Mouse (Mus musculus) ovary, postnatal 14 days (tissue): Measurements from ENCODE around the gene Adamts17.

ENCODE experiments used
- DNase-seq: peaks from one replicate; pipeline ENCODE4 v3.0.0; 2022; ENCODE audit warnings: low spot score

Gene Adamts17

DNA sequence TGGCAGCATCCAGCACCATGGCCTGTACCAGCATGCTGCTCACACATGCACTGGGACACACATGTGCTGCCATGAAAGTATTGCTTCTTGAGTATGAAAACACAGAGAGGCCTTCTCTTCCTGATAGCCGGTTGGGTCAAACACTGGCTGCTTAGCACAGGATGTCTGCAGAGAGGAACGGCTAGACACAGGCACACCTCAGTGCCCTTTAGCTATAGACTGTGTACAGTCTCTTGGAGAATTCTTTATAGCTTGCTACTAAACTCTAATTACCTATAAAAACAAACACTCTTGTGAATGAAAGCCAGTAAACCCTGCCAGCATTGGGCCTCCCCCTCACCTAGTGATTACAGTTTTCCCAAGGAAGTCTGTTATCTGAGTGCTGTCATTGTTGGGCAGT, 131.4 kb downstream of the Adamts17 start:
- DNase-seq, result no peak

DNA sequence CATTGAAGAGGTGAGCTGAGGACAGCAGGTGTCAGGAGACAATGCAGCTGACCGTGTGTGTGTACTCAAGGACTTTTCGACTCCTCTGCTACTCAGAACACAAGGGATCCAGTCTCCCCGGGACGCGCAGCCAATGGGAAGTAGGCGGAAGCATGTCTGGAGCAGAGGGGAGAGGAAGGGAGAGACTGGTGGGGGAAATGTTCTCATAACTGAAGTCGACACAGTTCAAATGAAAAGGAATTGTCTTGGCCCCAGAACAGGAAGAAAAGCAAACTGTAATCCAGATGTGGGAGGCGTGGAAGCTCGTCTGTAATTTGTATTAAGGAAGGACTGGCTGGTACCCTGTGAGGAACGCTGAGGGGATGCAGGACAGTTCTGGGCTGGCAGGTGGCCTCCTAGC, 135.3 kb downstream of the Adamts17 start:
- no peak for DNase-seq

DNA sequence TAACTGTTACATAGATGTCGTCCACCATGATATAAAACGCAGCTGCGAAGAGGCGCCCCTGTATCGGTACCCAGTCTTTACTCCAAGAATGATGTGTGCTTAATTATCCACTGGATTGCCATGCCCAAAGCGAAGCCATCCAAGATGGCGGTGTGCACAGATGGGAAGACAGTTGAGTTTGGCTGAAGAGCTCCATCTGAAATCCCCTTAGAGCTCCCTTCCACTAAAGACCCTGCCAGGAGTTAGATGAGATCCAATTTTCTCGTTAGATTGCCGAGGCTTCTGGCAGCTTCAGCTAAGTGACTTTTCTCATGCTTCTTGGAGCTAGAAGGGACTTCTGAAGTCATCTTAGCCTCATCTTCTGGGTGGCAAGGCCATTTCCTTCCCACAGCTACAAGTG, 136.8 kb downstream of the Adamts17 start:
- DNase-seq, result no peak

DNA sequence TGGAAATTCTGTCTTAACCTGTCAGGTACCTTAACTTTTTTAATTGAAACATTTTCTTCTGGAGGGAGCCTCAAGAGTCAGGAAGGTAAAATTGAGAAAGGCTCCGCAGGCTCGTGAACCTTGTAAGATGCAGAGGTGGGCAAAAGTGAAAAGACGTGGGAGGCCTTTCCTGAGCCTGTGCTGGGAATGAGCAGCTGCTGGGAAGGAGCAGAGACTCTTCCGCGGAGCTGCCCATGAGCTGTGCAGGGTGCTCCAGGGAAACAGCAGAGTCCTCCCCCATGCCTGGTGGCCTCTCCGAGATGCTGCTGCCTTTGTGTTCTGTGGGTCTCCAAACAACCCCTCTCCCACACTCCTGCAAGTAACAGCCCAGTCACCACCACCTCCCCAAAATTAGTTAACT, 142.1 kb downstream of the Adamts17 start:
- DNase-seq, result no peak

DNA sequence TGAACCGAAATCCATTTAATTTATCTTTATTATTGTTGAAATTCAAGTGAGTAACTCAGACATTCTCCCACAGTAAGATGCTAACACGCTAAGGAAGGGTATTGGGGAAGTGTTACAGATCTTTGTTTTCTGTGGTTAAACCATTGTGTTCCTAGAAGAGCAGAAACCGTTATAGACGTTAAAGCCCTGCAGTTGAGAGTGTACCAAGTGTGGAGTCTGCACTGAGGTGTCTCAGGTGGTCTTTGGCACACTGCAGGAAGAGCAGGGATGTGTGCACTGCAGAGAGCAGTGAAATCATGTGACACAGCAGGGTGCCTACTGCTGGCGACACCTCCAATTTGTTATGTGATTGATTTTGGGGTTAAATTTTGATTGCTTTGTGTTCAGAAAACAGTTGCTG, 142.5 kb downstream of the Adamts17 start:
- no peak for DNase-seq

DNA sequence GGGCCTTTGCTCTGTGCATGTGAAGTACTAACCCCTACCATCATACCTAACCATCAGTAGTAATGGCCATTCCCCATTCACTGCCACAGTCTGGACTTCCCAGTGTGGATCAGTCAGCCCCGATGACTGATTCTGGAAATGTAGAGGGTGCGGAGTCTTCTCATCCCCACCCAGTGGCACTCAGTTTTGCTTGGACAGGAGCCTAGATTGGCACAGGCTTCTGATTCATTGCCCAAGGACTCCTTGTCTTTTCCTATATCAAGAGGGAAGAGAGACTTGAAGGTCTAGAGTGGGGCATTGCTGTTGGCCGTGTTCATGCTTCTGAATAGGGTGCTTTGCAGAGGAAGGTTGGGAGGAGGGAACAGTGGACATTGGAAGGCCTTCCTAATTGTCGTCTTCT, 148.1 kb downstream of the Adamts17 start:
- no peak for DNase-seq

DNA sequence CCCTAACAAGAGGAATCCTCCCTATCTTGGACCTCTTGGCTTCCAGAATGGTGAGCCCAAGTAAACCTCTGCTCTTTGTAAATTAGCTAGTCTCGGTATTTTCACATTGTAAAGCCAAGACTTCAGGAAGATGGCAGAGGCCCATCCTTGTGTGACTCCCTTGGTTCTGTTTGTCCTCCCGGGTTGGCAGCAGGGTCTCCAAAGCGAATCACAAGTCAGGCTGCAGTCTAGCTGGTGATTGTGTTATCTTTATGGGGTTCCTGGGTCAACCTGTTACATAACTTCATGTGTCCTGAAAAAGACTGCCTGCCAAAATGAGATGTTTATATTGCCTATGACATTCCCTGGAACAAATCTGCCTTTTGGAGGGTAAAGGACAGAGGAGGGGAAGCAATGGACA, 148.9 kb downstream of the Adamts17 start:
- no peak for DNase-seq

DNA sequence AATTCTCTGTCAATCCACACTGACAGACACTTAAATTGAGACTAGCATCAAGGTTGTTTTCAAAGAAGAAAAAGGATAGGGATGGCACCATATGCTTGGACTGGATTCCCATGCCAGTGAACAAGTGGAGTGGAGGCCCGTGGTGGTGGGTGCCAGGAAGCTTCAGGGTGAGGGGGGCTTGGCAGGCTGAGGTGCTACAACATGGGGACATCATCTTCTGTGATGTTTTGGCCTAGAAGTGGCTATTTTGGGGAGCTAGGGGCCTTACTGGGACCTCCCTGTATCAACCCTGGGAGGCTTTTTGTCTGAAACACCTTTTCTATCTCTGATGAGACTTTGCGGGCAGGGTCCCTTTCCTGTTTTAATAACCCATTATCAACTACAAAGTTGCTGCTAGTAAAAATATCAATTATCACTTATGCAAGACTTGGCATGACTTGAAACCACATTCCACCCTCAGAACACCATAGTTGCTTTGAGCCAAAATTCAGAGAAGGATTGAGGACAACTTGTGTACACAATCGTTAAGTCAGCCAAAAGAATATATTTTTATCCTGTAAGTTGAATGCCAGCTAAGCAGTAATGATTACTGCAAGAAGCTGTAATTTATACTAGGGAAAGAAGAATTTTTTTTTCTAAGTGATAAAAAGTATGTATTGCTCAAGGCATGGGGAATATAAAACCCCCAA, 150.0 kb downstream of the Adamts17 start:
- DNase-seq, result no peak

DNA sequence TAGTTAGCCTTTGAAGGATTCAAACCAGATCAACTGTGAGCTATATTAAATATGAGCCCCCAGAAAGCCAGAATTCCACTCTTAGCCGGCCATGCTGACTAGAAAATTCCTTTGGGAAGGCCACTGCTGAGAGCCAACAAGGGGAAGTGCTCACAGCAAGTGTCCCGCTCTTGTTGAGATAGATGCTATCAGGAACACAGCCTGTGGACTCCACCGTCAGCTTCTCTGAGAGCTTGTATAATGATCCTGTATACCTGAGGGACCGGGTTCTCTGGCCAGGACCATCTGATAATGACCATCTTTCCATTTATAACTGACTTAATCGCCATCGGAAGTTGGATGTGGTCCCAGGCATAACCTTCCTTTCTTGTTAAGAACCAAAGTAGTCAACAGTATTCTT, 159.3 kb downstream of the Adamts17 start:
- no peak for DNase-seq

DNA sequence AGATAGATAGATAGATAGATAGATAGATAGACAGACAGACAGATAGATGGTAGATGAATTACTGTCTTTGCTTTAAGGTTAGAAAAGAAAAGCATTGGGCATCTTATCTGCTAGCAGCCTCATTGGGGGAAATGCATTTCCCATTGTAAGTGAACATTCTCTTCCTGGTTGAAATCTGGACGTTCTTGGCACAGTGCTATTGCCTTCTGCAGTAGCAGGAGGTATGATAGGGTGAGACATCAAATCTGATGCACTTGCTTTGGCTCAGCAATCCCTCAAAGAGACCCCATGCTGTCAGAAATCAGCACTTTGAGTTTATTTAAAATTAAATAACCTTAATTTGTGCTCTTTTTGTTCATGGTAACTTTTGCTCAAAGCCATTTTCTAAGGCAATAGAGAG, 164.1 kb downstream of the Adamts17 start:
- DNase-seq, result no peak

DNA sequence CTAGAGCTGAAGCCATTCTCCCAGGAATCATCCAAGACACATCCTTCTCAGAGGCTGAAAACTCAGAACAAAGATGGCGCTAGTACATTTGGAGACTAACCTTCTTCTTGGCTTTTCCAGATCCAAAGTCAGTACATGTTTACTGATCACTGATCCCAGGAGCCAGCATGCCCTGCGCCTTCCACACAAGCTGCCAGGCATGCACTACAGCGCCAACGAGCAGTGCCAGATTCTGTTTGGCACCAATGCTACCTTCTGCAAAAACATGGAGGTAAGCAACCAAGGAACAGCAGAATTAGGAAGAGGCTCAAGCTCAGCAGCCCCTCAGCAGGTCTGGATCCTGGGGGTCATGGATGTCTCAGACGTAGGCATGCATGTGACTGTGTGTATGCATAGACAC, 164.7 kb downstream of the Adamts17 start:
- no peak for DNase-seq

DNA sequence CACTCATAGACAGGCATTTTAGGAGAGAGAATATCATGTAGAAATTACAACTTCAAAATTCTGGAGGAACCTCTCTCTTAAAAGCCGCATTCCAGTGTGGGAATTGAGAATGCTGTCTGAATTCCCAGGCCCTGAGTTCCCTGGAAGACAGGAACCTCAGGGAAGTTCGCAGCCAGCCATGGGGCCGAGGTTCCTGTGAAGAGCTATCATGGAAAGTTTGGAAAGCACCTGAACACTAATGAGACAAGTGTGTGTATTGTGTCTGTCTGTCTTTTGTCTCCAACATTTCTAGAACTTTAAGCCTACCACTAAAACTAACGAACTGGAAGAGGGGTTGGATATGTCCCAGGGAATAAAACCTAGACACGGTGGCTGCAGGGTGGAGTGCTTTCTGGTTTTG, 170.3 kb downstream of the Adamts17 start:
- no peak for DNase-seq

DNA sequence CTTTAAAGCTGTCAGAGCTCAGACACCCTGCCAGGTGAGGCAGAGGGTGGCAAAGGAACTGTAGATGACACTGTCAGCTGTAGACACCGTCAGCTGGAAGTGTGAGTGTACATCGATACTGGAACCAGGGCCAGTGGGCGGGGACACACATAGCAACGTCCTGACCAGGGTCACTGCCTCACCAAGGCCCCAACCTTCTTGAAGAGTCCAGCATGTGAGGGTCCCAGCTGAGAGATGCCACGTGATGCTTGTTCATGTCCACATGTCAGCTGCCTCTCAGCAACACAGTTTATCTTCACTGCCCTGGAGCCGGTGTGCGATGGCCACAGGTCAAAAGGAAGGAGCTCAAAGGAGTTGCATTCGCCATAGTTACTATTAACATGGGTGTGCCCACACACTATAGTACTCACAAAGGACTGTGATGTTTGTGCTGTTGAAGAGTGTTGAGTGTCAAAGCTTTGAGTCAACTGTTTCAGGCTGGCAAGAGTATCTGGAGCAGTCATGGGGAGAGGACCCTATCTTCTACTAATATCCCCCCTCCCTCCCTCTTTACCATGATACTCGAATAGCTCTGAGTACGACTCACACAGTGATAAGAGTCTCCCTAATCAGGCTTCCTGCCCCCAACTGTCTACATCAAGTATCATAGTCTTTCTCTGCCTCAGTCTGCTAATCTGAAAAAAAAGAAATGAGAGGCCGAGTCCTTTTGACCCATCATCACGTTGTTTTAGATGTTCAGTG, 172.6 kb downstream of the Adamts17 start:
- DNase-seq, result no peak

DNA sequence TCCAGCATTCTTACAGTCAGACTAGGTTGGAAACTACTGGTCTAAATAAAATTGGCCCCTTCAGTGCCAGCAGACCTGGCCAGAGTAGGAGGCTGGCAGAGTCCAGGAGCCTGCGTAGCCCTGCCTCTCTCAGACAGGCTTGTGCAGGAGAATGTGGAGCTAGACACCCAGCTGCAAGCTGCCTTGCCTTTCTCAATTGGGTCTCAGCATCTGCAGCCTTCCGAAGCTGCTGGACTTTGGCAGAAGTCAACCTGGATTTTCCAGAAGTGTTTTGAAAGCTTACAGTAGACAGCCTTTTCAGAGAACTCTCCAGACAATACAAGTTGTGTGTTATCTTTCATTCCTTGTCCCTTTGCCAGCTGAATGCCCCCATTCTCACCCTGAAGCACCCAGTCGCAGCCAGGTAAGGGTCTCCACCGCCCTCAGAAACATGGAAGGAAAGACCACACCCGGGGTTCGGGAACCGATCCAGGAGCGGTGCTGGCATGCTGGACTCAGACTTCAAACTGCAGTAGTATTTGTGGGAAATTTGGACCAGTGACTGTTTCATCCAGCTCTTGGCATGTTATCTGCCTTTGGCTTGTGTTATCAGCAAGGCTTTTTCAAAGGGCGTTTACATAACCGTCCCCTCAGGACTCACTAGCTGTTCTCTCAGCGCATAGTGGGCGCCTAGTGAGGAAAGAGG, 173.8 kb downstream of the Adamts17 start:
- DNase-seq, result peak; percentile 18

DNA sequence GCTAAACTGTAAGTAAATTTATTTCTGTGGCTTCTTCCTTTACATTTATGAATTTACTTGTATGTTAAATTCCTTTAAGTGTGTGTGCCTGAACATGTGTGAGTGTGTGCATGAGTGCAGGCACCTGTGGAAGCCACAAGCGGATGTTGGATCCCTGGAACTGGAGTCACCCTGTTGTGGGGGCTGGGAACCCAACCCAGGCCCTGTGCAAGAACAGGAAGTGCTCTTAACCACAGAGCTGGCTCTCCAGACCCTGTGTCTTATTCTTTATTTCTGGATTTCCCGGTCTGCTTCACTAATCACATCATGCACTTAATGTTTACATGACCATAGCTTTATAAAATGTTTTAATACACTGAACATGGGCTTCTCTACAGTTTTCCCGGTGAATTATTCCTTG, 180.4 kb downstream of the Adamts17 start:
- DNase-seq, result no peak

DNA sequence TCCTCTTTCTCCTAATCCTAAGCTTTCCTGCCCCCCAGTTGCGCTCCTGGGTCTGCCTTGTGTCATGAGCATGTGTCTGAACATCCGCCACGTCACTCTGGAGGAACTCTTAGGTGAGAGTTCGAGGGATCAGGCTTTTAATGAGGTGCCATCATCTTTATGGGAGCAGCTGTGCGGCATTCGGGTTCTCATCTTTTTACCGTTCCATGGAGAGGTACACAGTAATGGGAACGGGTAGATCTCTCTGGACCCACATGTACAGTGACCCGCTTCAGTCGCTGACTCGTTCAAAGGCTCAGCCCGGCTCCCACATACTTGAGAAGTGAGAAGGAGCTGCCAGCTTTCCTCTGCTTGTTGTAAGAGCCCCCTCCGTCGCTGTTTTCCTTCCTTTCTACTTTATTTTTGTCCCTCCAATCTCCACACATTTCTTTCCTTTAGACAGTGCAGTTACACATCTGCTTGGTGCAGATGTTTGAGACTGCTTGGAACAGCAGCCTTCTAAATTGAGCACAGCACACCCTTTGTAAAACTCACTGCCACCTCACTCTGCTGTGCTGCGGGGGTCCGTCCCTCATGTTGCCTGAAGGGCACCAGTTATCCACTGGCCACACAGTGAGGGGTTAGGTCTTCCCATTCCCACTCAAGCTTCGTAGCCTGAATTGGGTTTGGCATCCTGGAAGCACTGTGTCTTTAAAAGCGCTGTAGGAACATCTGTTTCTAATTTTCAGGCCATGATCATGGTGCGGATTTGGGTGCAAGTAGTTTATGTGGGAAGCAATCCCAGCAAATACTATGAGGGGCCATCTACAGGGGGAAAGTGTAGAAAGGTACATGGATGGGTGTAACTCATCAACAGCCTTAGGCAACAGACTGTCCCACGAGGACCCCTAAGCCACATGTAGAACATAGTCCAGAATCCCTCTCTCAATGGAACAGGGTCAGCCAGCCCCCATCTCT, 186.9 kb downstream of the Adamts17 start:
- no peak for DNase-seq

DNA sequence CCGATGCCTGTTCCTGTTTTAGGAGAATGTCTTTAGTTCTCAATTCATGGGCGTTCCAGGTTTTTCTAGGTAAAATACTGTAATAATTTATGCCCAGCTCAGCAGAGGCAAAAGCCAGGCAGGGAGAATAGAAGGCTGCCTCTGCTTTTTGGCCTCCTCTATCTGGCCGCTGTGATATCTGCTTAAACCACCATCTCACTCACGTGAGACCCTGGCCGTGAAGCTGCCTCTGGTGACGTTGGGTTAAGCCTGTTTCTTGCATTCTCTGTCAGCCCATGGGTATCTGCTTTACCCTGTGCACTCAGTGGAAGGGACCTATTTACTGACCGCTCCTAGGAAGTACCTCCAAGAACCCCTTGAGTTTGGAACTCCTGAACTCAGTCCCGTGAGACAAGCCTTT, 187.7 kb downstream of the Adamts17 start:
- DNase-seq, result no peak

DNA sequence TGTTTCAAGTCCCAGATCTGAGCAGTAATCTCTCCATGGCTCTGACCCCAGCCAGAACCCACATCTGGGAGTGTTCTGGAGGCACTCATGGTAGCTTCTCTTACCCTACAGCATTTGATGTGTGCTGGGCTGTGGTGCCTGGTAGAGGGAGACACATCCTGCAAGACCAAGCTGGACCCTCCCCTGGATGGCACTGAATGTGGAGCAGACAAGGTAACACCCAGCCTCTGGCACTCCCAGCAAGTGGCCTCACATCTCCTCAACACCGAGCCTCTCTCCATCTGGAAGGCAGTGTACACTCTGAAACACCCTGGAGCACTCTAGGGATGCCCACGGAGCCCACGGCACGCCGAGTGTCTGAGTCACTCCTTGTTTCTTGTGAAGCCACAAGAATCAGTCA, 188.2 kb downstream of the Adamts17 start:
- DNase-seq, result no peak

DNA sequence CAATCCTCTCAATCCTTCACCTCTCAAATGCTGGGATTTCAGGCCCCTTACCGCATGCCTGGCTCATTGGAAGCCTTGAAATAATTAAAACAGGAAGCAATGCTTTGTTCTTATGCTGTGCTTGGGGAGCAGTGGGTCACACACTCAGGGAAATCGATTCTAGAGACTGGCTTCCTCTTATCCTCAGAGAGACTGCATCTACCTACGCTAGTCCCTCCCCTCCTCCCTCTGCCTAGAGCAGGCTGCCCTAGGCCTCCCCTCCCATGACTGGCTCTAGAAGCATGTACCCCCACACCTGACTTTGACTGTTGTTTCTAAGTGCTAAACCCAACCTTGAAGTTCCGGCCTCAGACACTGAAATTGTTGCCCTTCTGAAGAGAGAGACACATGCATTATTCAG, 189.4 kb downstream of the Adamts17 start:
- no peak for DNase-seq

DNA sequence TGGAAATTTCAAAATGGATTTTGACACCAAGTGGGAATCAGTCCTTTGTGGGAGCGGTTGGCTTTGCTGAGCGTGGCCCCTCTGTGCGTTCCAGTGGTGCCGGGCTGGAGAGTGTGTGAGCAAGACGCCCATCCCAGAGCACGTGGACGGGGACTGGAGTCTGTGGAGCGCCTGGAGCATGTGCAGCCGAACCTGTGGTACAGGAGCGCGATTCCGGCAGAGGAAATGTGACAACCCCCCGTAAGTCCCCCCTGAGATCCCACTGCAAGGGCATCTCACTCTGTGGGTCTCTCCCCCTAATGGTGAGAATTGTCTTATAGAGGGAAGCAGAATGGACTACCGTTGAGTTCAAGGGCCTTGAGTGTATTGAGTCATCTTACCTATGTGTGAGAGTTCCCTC, 189.9 kb downstream of the Adamts17 start:
- no peak for DNase-seq

DNA sequence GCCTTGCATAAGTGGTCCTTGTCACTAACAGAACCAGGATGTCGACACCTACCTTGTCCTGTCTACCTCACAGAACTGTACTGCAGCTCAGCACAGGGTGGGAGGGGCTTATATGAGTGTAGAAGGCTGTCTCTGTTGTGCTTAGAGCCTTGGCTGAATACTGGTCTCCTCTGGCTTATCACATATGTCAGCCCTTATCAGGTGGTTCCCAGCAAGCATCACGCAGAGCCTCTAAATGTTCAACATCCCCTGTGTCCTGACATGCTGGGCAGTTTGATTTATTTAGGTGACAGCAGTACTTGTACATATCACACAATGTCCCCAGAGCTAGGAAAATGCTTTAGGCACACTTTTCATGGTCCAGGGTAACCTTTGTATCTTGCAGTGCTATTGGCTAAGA, 191.7 kb downstream of the Adamts17 start:
- no peak for DNase-seq

DNA sequence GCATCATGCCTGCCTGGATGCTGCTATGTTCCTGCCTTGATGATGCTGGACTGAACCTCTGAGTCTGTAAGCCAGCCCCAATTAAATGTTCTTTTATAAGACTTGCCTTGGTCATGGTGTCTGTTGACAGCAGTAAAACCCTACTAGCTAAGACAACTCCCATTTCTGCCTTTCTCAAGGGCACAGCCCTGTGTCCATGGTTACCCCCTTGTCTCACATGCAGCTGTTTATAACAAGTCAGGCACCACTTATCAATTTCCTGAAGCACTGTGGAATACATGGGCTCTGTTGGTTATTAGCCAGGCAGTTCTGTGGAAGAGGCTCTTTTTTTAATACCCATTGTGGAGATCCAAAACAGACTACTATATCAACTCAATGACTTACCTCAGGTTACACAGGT, 193.1 kb downstream of the Adamts17 start:
- no peak for DNase-seq
